Mouse (Mus musculus): ENCODE measurements around the gene Sh3gl2.

- TF ChIP-seq CTCF (conservative IDR thresholded peaks at IDR 0.05 in 1 of 2, IDR thresholded peaks at IDR 0.05 in 1 of 2; ENCODE audit: low read depth in 2 of 2, low read length in 2 of 2): no peak
- no peak for TF ChIP-seq POLR2A (IDR thresholded peaks at IDR 0.05; ENCODE audit: low read depth, low read length)
- no peak for TF ChIP-seq GABPA (IDR thresholded peaks at IDR 0.05; ENCODE audit: insufficient replicate concordance, low read depth, low read length)
- no peak for TF ChIP-seq BHLHE40 (IDR thresholded peaks at IDR 0.05; ENCODE audit: low read depth, low read length)
- TF ChIP-seq ZNF384 (IDR thresholded peaks at IDR 0.05; ENCODE audit: low read depth, low read length): no peak
- no peak for TF ChIP-seq MXI1 (IDR thresholded peaks at IDR 0.05; ENCODE audit: low read depth, low read length)
Measured at GRCm38 (mm10) chr4:85677621-85678020, 472.7 kb downstream of the Sh3gl2 start.
